Mouse (Mus musculus) limb, embryonic 14.5 days (tissue): ENCODE results near the gene Fras1. TPM values are rescaled to one million over a fixed set of nuclear protein-coding genes. Genes with fewer than 3 reads are reported as not detected.

ENCODE experiments used
- ATAC-seq: fragments of 200-750 bp; cut with Nextera tagmentation; 2 replicates; pipeline ENCODE4 v1.8.0; 2017; ENCODE audit warnings: low read depth, moderate number of reproducible peaks, moderate TSS enrichment; ENCODE audit not compliant: low FRiP score
- DNase-seq: peaks from one replicate; pipeline ENCODE4 v3.0.0-alpha.2; 2015; ENCODE audit warnings: low spot score
- H3K27ac ChIP-seq: fragments of 300-500 bp; sonication (generic); replicated peaks from 2 replicates; pipeline ENCODE4 v1.5.1; 2014; ENCODE audit warnings: low read depth, mild to moderate bottlenecking, low read length, moderate library complexity, mixed read lengths
- H3K27me3 ChIP-seq: fragments of 300-500 bp; sonication (generic); 2 replicates; pipeline ENCODE4 v1.6.1; 2014; ENCODE audit warnings: low read length, mixed read lengths; ENCODE audit not compliant: control insufficient read depth, insufficient read depth
- H3K36me3 ChIP-seq: fragments of 300-500 bp; sonication (generic); 2 replicates; pipeline ENCODE4 v1.6.1; 2014; ENCODE audit warnings: mild to moderate bottlenecking, low read length, moderate library complexity, mixed read lengths; ENCODE audit not compliant: control insufficient read depth, insufficient read depth
- H3K4me1 ChIP-seq: fragments of 300-500 bp; sonication (generic); 2 replicates; pipeline ENCODE4 v1.6.1; 2014; ENCODE audit warnings: antibody characterized with exemption, low read length, mixed read lengths; ENCODE audit not compliant: control insufficient read depth, insufficient read depth
- H3K4me2 ChIP-seq: fragments of 300-500 bp; sonication (generic); replicated peaks from 2 replicates; pipeline ENCODE4 v1.6.1; 2014; ENCODE audit warnings: low read depth, mild to moderate bottlenecking, low read length, moderate library complexity; ENCODE audit not compliant: severe bottlenecking
- H3K4me3 ChIP-seq: fragments of 300-500 bp; sonication (generic); replicated peaks from 2 replicates; pipeline ENCODE4 v1.5.1; 2014; ENCODE audit warnings: low read length
- H3K9ac ChIP-seq: fragments of 300-500 bp; sonication (generic); 2 replicates; pipeline ENCODE4 v1.6.1; 2014; ENCODE audit warnings: mild to moderate bottlenecking, low read depth, low read length, moderate library complexity; ENCODE audit not compliant: severe bottlenecking
- H3K9me3 ChIP-seq: fragments of 300-500 bp; sonication (generic); 2 replicates; pipeline ENCODE4 v1.6.1; 2016; ENCODE audit warnings: low read length; ENCODE audit not compliant: control insufficient read depth
- POLR2A ChIP-seq: fragments of 200-500 bp; IDR thresholded peaks from 2 replicates; pipeline ENCODE4 v1.8.0; 2012; ENCODE audit warnings: inconsistent platforms, mild to moderate bottlenecking, moderate library complexity, borderline replicate concordance; ENCODE audit not compliant: insufficient read depth, insufficient read length; ENCODE audit errors: extremely low read depth
- WGBS: fragments of 180-500 bp; shearing (Covaris S2); extraction: QIAGEN DNeasy Blood & Tissue Kit; methylation state at CpG from one replicate; pipeline ENCODE4 v1.1.7; 2014; 5-methylcytosine and 5-hydroxymethylcytosine counted together
- polyA plus RNA-seq, 2 experiments: library from polyadenylated mRNA; depleted of rRNA in 1 of 2; stranded (reverse) in 1 of 2; unstranded in 1 of 2; fragments of >200 nt; fragmentation: Nextera tagmentation in 1 of 2; extraction: Ambion mirVana in 1 of 2; gene quantifications; 2 replicates each; pipeline versions ENCODE4 v1.2.1 to v1.2.3; 2012 to 2014

The Fras1 gene
- polyA plus RNA-seq, 2 experiments = 10.5 to 30.5 TPM

DNA sequence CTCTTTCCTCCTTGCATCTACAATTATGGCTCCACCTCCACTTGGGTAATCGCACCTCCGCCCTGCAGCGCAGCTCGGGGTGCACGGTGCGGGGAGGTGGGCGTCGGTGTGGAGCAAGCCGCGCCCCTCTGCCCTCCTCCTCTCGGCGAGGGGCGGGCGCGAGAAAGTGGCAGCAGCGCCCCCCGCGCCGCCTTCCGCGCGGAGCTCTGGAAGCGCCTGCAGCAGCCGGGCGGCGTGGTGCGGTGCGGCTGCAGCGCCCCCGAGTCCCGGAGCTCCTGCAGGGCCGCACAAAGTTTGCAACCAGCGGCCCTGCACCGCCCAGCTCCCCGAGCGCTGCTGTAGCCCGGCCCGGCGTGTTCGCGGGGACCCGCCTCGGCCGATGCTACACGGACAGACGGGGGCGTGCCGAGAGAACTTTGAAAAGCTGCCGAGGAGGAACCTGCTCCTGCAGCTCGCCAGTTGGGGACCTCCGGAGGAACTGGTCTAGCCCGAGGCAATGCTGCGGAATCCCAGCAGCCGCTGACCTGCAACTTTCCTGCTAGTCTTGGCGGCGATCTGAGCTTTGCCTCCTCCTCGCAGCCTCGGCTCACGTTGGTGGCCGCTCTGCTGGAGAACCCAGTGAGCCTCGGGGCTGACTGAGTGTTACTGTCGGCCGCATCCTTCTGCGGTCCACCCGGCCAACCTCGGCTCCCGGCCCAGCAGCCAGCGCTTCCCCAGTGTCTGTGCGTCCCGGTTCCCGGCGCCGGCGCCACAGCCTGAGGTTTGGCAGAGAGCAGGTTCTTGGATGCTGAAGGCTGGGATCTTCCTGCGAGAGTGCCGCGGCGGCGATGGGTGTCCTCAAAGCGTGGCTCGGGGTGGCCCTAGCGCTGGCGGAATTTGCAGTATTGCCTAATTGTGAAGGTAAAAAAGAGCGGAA lies 489 bp downstream of the Fras1 start:
- 1% methylated on average over 55 of the region's 84 CpGs for WGBS
- no peak for TF ChIP-seq POLR2A

DNA sequence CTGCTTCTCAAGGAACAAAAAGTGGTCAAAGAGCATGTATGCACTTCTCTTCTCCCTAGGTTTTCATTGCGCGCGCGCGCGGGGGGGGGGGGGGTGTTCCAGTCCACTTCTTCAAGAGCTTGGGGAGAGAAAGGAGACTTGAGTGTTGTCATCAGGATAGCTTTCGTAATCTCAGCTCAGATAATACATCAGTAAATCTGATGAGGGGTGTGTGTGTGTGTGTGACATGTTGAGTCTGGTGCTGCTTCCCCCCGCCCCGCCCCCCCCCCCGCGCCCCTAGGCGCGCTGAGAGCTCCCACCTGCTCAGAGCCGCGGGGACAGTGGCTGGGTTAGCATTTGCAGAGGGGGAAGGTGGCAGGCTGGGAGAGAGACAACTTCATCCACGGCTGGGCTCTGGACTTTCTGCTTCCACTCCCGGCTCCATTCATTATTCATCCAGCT lies 1.7 kb downstream of the Fras1 start:
- no peaks in the 10 kb centered on the region for H3K9me3 ChIP-seq
- H3K27ac ChIP-seq = no peak overlapping the region
- peaks cover 14% of the 10 kb centered on the region for H3K4me1 ChIP-seq
- H3K4me3 ChIP-seq = peak overlapping the region; percentile 56
- H3K36me3 ChIP-seq = no peaks in the 10 kb centered on the region
- no peaks in the 10 kb centered on the region for H3K27me3 ChIP-seq
- 2% methylated on average over 10 of the region's 17 CpGs for WGBS
- peak overlapping the region; percentile 66 for H3K4me2 ChIP-seq
- no peak for TF ChIP-seq POLR2A
- DNase-seq = peak; percentile 5
- no peak for ATAC-seq
- peak overlapping the region; percentile 52; the same call in 1 of the 2 replicates for H3K9ac ChIP-seq

More for the DNA sequence above, 489 bp downstream of the Fras1 start:
- H3K27ac ChIP-seq = peak overlapping the region; percentile 70
- DNase-seq (peak; percentile 86), ATAC-seq (peak; percentile 91)
- H3K27me3 ChIP-seq = no peaks in the 10 kb centered on the region
- peak overlapping the region; percentile 56 for H3K4me3 ChIP-seq
- H3K4me1 ChIP-seq = peaks cover 14% of the 10 kb centered on the region
- no peaks in the 10 kb centered on the region for H3K9me3 ChIP-seq
- peak overlapping the region; percentile 66 for H3K4me2 ChIP-seq
- H3K36me3 ChIP-seq = no peaks in the 10 kb centered on the region
- H3K9ac ChIP-seq = peak overlapping the region; percentile 52

GRCm38 (mm10) chr5:96376216-96376615 lies 2.5 kb downstream of the Fras1 start:
- DNase-seq (no peak), ATAC-seq (no peak)
- H3K36me3 ChIP-seq = no peaks in the 10 kb centered on the region
- H3K4me3 ChIP-seq = peak overlapping the region; percentile 56
- H3K4me2 ChIP-seq = peak overlapping the region; percentile 66
- no peak for TF ChIP-seq POLR2A
- no peaks in the 10 kb centered on the region for H3K9me3 ChIP-seq
- 52% methylated on average over 4 of the region's 4 CpGs for WGBS
- no peaks in the 10 kb centered on the region for H3K27me3 ChIP-seq
- peaks cover 14% of the 10 kb centered on the region for H3K4me1 ChIP-seq
- H3K9ac ChIP-seq = no peak overlapping the region
- no peak overlapping the region for H3K27ac ChIP-seq

DNA sequence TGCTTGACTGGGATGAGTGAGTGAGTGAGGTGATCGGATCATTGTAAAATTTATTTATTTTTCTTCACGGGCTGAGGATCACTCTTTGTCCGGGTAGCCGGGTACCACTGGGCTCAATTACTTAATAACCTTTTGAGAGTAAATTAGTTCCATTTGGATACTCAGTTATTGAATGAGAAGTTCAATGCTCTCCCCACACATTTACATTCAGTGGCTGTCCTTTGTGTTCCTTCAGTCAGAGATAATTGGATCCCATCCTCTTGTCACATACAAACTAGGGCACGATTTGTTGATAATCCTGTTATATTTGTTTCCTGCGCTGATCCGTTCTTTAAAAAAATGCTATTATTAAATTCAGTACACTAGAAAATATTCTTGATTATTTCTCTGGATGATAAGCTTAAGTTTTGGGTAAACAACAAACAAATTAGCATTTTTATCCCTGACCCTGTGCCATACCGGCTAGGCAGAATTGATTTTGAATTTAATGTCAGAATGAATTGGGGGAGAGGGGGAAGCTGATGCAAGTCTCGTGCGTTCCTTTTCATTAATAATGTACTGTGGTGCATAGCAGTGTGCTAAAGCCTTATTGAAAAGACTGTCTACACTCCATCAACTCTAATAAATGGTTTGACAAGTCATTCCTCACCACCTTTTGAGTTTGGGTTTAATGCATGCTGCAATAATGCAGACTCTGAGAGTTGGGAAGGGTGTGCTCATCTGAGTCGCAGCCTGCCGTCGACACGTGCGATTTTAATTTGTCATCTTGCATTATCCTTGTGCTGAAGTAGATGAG lies 12.6 kb downstream of the Fras1 start:
- no peak for ATAC-seq
- Histone ChIP-seq H3K27ac (no peak overlapping the region), H3K9ac (no peak overlapping the region), H3K4me1 (no peaks in the 10 kb centered on the region), H3K27me3 (no peaks in the 10 kb centered on the region), H3K36me3 (no peaks in the 10 kb centered on the region), H3K9me3 (no peaks in the 10 kb centered on the region), H3K4me3 (no peak overlapping the region), H3K4me2 (no peak overlapping the region)
- 90% methylated on average over 15 of the region's 15 CpGs for WGBS
- no peak for DNase-seq
- TF ChIP-seq POLR2A = no peak

- no peak for TF ChIP-seq POLR2A
- H3K9me3 ChIP-seq = no peaks in the 10 kb centered on the region
- 94% methylated on average over 8 of the region's 8 CpGs for WGBS
- no peak overlapping the region for H3K27ac ChIP-seq
- H3K4me1 ChIP-seq = no peaks in the 10 kb centered on the region
- no peak overlapping the region for H3K4me3 ChIP-seq
- DNase-seq = no peak
- H3K36me3 ChIP-seq = no peaks in the 10 kb centered on the region
- H3K27me3 ChIP-seq = no peaks in the 10 kb centered on the region
- no peak for ATAC-seq
- H3K9ac ChIP-seq = no peak overlapping the region
- H3K4me2 ChIP-seq = no peak overlapping the region
Measured at GRCm38 (mm10) chr5:96388306-96388705, 14.6 kb downstream of the Fras1 start.
